Mouse (Mus musculus) liver, postnatal 0 days (tissue): ENCODE results near the gene Tlk2. TPM values are rescaled to one million over a fixed set of nuclear protein-coding genes. Genes with fewer than 3 reads are reported as not detected.

ENCODE experiments used
- ATAC-seq: fragments of 200-750 bp; cut with Nextera tagmentation; 2 replicates; pipeline ENCODE4 v1.8.0; 2017; ENCODE audit warnings: mild to moderate bottlenecking, moderate library complexity
- DNase-seq: peaks from one replicate; pipeline ENCODE4 v3.0.0-alpha.2; 2016
- H3K27ac ChIP-seq: fragments of 300-500 bp; sonication (generic); 2 replicates; pipeline ENCODE4 v1.5.1; 2014; ENCODE audit warnings: antibody characterized with exemption, moderate library complexity, mild to moderate bottlenecking, low read depth
- H3K27me3 ChIP-seq: fragments of 300-500 bp; sonication (generic); 2 replicates; pipeline ENCODE4 v1.6.1; 2014; ENCODE audit warnings: low read length, control low read depth, mixed read lengths; ENCODE audit not compliant: insufficient read depth
- H3K36me3 ChIP-seq: fragments of 300-500 bp; sonication (generic); replicated peaks from 2 replicates; pipeline ENCODE4 v1.6.1; 2014; ENCODE audit warnings: mild to moderate bottlenecking, control low read depth, low read length, moderate library complexity, mixed read lengths; ENCODE audit not compliant: insufficient read depth
- H3K4me1 ChIP-seq: fragments of 300-500 bp; sonication (generic); 2 replicates; pipeline ENCODE4 v1.6.1; 2014; ENCODE audit warnings: antibody characterized with exemption, mild to moderate bottlenecking, control low read depth; ENCODE audit not compliant: insufficient read depth
- H3K4me2 ChIP-seq: fragments of 300-500 bp; sonication (generic); 2 replicates; pipeline ENCODE4 v1.6.1; 2014; ENCODE audit warnings: low read depth, mild to moderate bottlenecking, low read length, moderate library complexity, mixed read lengths
- H3K4me3 ChIP-seq: fragments of 300-500 bp; sonication (generic); 2 replicates; pipeline ENCODE4 v1.5.1; 2014; ENCODE audit warnings: low read depth, low read length
- H3K9ac ChIP-seq: fragments of 300-500 bp; sonication (generic); replicated peaks from 2 replicates; pipeline ENCODE4 v1.6.1; 2014; ENCODE audit warnings: mild to moderate bottlenecking, moderate library complexity
- H3K9me3 ChIP-seq: fragments of 300-500 bp; sonication (generic); 2 replicates; pipeline ENCODE4 v1.6.1; 2016; ENCODE audit warnings: mild to moderate bottlenecking, control low read depth, low read length, mixed read lengths
- CTCF ChIP-seq: sonication (generic); IDR thresholded peaks from 2 replicates; pipeline ENCODE4 v1.5.1; 2016; ENCODE audit warnings: antibody characterized with exemption, low read depth
- EP300 ChIP-seq: IDR thresholded peaks from 2 replicates; pipeline ENCODE4 v1.6.1; 2016; ENCODE audit warnings: antibody characterized with exemption, low read depth, mild to moderate bottlenecking
- WGBS: fragments of 180-500 bp; shearing (Covaris S2); extraction: QIAGEN DNeasy Blood & Tissue Kit; methylation state at CpG from one replicate; pipeline ENCODE4 v1.1.7; 2014; ENCODE audit not compliant: insufficient replicate concordance; 5-methylcytosine and 5-hydroxymethylcytosine counted together
- polyA plus RNA-seq: library from polyadenylated mRNA; unstranded; fragments of >200 nt; fragmentation: Nextera tagmentation; extraction: Ambion mirVana; gene quantifications from 2 replicates; pipeline ENCODE4 v1.2.1, GENCODE M21; 2015

The Tlk2 gene
- polyA plus RNA-seq, 1 experiment from 2014 or later: 6.4 TPM

- WGBS: 71% methylated on average over 11 of the region's 11 CpGs
- H3K27me3 ChIP-seq: no peaks in the 10 kb centered on the region
- H3K4me1 ChIP-seq: peaks cover 13% of the 10 kb centered on the region
- H3K4me3 ChIP-seq: no peak overlapping the region
- H3K36me3 ChIP-seq: peaks cover 6% of the 10 kb centered on the region; the same call in 1 of the 2 replicates
- no peak for DNase-seq
- peak; percentile 53 for ATAC-seq
- TF ChIP-seq EP300: no peak
- no peak; the same call in 1 of the 2 replicates for TF ChIP-seq CTCF
- peak overlapping the region; percentile 55; the same call in 1 of the 2 replicates for H3K27ac ChIP-seq
- no peak overlapping the region for H3K9ac ChIP-seq
- H3K4me2 ChIP-seq: no peak overlapping the region
- H3K9me3 ChIP-seq: no peaks in the 10 kb centered on the region
Observed at GRCm38 (mm10) chr11:105144508-105145210, 33.9 kb upstream of the Tlk2 start.

- H3K27ac ChIP-seq: peak overlapping the region; percentile 34; the same call in 1 of the 2 replicates
- peaks cover 13% of the 10 kb centered on the region for H3K4me1 ChIP-seq
- H3K36me3 ChIP-seq: 0 out of 2 replicates have a peak, but pooled peaks cover 3% of the 10 kb centered on the region
- ATAC-seq (0 out of 2 replicates have a peak, but pooled peaks have one; percentile 24), DNase-seq (no peak)
- H3K4me2 ChIP-seq: no peak overlapping the region
- no peak overlapping the region for H3K9ac ChIP-seq
- H3K9me3 ChIP-seq: no peaks in the 10 kb centered on the region
- TF ChIP-seq EP300 (no peak), CTCF (no peak)
- 82% methylated on average over 10 of the region's 10 CpGs for WGBS
- H3K4me3 ChIP-seq: no peak overlapping the region
- H3K27me3 ChIP-seq: no peaks in the 10 kb centered on the region
Observed at GRCm38 (mm10) chr11:105145211-105145610, 33.4 kb upstream of the Tlk2 start.

DNA sequence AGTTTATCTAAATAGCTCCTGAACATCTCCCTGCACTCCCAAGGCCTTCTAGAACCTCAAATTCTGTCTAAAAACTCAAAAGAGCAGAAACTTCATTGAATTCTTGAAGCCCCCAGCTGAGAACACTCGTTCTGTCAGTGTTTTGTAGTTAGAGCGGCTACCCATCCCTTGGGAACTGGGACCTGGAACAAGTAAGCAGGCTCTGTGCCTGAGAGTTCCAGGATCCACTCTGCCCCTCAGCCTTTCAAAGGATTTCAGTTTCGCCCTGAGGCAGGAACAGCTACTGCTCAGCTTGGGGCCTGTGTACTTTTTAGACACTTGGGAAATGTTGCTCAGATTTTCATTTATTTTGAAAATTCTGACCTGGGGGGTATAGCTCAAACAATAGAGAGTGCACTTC lies 32.0 kb upstream of the Tlk2 start, which contains the start of gene Gm10842:
Gene Gm10842 (plus strand): TSS at position 301 of the 400 bp plus-strand sequence.
- Histone ChIP-seq H3K36me3 (no peaks in the 10 kb centered on the region), H3K27me3 (no peaks in the 10 kb centered on the region), H3K4me2 (no peak within 1 kb of the TSS), H3K27ac (no peak within 1 kb of the TSS), H3K9me3 (no peaks in the 10 kb centered on the region), H3K9ac (no peak within 1 kb of the TSS), H3K4me3 (no peak within 1 kb of the TSS), H3K4me1 (peaks cover 24% of the 10 kb centered on the region)
- 75% methylated on average over 3 of the region's 3 CpGs for WGBS
- TF ChIP-seq CTCF (no peak), EP300 (no peak)
- DNase-seq (no peak), ATAC-seq (no peak)

DNA sequence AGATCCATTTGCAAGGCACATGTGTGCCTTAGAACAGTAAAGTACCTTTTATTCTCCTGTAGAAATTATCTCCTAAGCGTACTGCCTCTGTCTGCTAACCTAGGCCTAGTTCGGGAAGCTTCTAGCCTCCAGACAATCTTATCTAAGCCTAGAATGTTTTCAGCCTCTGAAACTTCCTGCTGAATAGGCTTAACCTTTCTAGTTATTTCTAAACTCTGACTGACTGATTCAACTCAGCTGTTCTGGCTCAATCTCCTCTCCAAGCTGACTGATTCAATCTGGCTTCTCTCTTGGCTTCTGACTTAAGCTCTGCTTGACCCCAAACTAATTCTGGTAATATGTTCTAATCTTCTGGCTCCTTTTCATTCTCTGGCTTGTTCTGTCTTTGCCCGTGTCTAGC lies 29.3 kb upstream of the Tlk2 start:
- WGBS: 48% methylated on average over 3 of the region's 3 CpGs
- ATAC-seq (no peak), DNase-seq (no peak)
- Histone ChIP-seq H3K4me3 (no peak overlapping the region), H3K9me3 (no peaks in the 10 kb centered on the region), H3K36me3 (no peaks in the 10 kb centered on the region), H3K27me3 (no peaks in the 10 kb centered on the region), H3K9ac (no peak overlapping the region), H3K27ac (peak overlapping the region; percentile 13; the same call in 1 of the 2 replicates), H3K4me2 (no peak overlapping the region), H3K4me1 (peaks cover 33% of the 10 kb centered on the region)
- no peak for TF ChIP-seq EP300
- no peak for TF ChIP-seq CTCF

DNA sequence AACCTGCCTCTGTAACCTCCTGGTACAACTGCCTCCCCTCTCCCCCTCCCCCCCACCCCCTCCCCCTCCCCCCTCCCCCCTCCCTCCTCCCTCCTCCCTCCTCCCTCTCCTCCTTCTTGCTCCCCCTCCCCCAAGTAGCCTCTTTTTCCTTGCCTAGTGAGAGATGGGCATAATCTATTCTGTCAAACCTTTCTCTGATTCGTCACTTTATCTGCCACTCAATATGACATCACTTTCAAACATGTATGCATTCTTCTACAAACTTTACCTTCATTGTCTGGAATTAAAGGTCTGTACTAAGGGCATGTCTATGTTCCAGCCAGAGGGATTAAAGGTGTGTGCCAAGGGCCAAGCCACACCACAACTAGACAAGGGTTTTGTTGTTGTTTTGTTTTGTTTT lies 28.8 kb upstream of the Tlk2 start:
- no peak for TF ChIP-seq CTCF
- TF ChIP-seq EP300: no peak
- ATAC-seq: no peak
- Histone ChIP-seq H3K27me3 (no peaks in the 10 kb centered on the region), H3K4me2 (no peak overlapping the region), H3K4me3 (no peak overlapping the region), H3K9me3 (no peaks in the 10 kb centered on the region), H3K9ac (no peak overlapping the region), H3K27ac (no peak overlapping the region), H3K4me1 (peaks cover 31% of the 10 kb centered on the region), H3K36me3 (no peaks in the 10 kb centered on the region)
- 75% methylated on average over 1 of the region's 1 CpGs for WGBS
- no peak for DNase-seq

DNA sequence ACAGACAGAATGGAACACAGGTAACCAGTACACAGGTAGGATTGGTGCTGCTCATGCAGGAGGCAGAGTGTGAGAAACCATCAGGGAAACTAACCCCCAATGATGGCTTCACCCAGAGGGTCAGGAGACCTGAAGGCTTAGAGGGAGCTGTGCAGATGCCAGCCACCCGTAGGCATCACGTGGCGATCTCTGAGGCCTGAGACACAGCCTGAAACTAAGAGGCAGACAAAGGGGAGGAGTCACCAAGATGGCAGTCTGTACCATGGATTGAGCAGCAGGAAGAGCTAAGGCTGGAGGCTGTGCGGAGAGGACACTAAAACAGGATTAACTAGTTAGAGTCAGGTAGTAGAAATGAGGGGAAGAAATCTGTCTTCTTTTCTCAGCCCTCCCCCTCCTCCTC lies 27.9 kb upstream of the Tlk2 start:
- no peak overlapping the region for H3K4me3 ChIP-seq
- no peaks in the 10 kb centered on the region for H3K36me3 ChIP-seq
- H3K4me1 ChIP-seq: peaks cover 30% of the 10 kb centered on the region
- ATAC-seq (no peak), DNase-seq (no peak)
- no peak overlapping the region for H3K27ac ChIP-seq
- no peak overlapping the region; the same call in 1 of the 2 replicates for H3K4me2 ChIP-seq
- no peak overlapping the region for H3K9ac ChIP-seq
- H3K9me3 ChIP-seq: no peaks in the 10 kb centered on the region
- H3K27me3 ChIP-seq: no peaks in the 10 kb centered on the region
- TF ChIP-seq CTCF (no peak), EP300 (no peak)
- WGBS: 58% methylated on average over 4 of the region's 4 CpGs
